Mouse (Mus musculus): ENCODE measurements around the gene Sprr2f. TPM values are rescaled to one million over a fixed set of nuclear protein-coding genes. Genes with fewer than 3 reads are reported as not detected.

Gene Sprr2f
- polyA plus RNA-seq, 1 experiment from 2014 or later: not detected

GRCm38 (mm10) chr3:92407691-92408090 is 42.7 kb downstream of the Sprr2f start, which contains the start of gene Sprr2i:
Gene Sprr2i (plus strand): TSS chr3:92407991.
- Histone ChIP-seq H3K27ac (ENCODE audit: low read length) (no peak within 1 kb of the TSS), H3K4me1 (ENCODE audit: control insufficient read depth, insufficient read depth, low read length) (no peaks in the 10 kb centered on the region), H3K27me3 (ENCODE audit: control insufficient read depth, insufficient read depth, low read length) (no peaks in the 10 kb centered on the region), H3K4me3 (replicated peaks; ENCODE audit: low read length) (no peak within 1 kb of the TSS), H3K9me3 (replicated peaks; ENCODE audit: control insufficient read depth, low read length) (no peaks in the 10 kb centered on the region), H3K4me2 (ENCODE audit: low read depth, low read length) (no peak within 1 kb of the TSS), H3K9ac (ENCODE audit: low read length) (no peak within 1 kb of the TSS), H3K36me3 (ENCODE audit: control insufficient read depth, insufficient read depth, low read length) (no peaks in the 10 kb centered on the region)
- WGBS: 90% methylated on average over 2 of the region's 2 CpGs
- no peak for ATAC-seq (ENCODE audit: insufficient read depth, low FRiP score)

Other genes starting within 250 kb of the Sprr2f start
- gene Prr9, start 241.2 kb upstream of the Sprr2f start, polyA plus RNA-seq (2015; fragmentation: Nextera tagmentation; extraction: Ambion mirVana): not detected in 2 replicates
- gene Lelp1, start 222.4 kb upstream of the Sprr2f start, polyA plus RNA-seq (2015; fragmentation: Nextera tagmentation; extraction: Ambion mirVana): not detected in 2 replicates
- 33.7 and 51.7 TPM in 2 replicates for gene Sprr2a1, start 149.4 kb upstream of the Sprr2f start, polyA plus RNA-seq (2015; fragmentation: Nextera tagmentation; extraction: Ambion mirVana)
- 2,249 and 3,769 TPM in 2 replicates for gene Sprr2a2, start 149.3 kb upstream of the Sprr2f start, polyA plus RNA-seq (2015; fragmentation: Nextera tagmentation; extraction: Ambion mirVana)
- 142 and 237 TPM in 2 replicates for gene Sprr2a3, start 79.8 kb upstream of the Sprr2f start, polyA plus RNA-seq (2015; fragmentation: Nextera tagmentation; extraction: Ambion mirVana)
- gene Sprr2b, start 48.6 kb upstream of the Sprr2f start, polyA plus RNA-seq (2015; fragmentation: Nextera tagmentation; extraction: Ambion mirVana): not detected in 2 replicates
- gene Sprr2d, start 26.0 kb upstream of the Sprr2f start, polyA plus RNA-seq (2015; fragmentation: Nextera tagmentation; extraction: Ambion mirVana): 2.1 and 3.2 TPM in 2 replicates
- not detected in 2 replicates for gene Sprr2e, start 13.0 kb upstream of the Sprr2f start, polyA plus RNA-seq (2015; fragmentation: Nextera tagmentation; extraction: Ambion mirVana)
- gene Sprr2h, start 20.5 kb downstream of the Sprr2f start, polyA plus RNA-seq (2015; fragmentation: Nextera tagmentation; extraction: Ambion mirVana): 0.39 and 1.3 TPM in 2 replicates
- 4.6 and 10.6 TPM in 2 replicates for gene Sprr2i, start 42.8 kb downstream of the Sprr2f start, polyA plus RNA-seq (2015; fragmentation: Nextera tagmentation; extraction: Ambion mirVana)
- 2.6 and 7.0 TPM in 2 replicates for gene Sprr2j-ps, start 52.9 kb downstream of the Sprr2f start, polyA plus RNA-seq (2015; fragmentation: Nextera tagmentation; extraction: Ambion mirVana)
- 8.0 and 17.2 TPM in 2 replicates for gene Gm9774, start 64.2 kb downstream of the Sprr2f start, polyA plus RNA-seq (2015; fragmentation: Nextera tagmentation; extraction: Ambion mirVana)
- 2.8 and 7.6 TPM in 2 replicates for gene Sprr2k, start 67.4 kb downstream of the Sprr2f start, polyA plus RNA-seq (2015; fragmentation: Nextera tagmentation; extraction: Ambion mirVana)
- 3.8 and 9.8 TPM in 2 replicates for gene Sprr1b, start 73.6 kb downstream of the Sprr2f start, polyA plus RNA-seq (2015; fragmentation: Nextera tagmentation; extraction: Ambion mirVana)
- 354 and 827 TPM in 2 replicates for gene Sprr3, start 93.5 kb downstream of the Sprr2f start, polyA plus RNA-seq (2015; fragmentation: Nextera tagmentation; extraction: Ambion mirVana)
- 466 and 940 TPM in 2 replicates for gene Sprr1a, start 120.7 kb downstream of the Sprr2f start, polyA plus RNA-seq (2015; fragmentation: Nextera tagmentation; extraction: Ambion mirVana)
- not detected in 2 replicates for gene Sprr4, start 135.3 kb downstream of the Sprr2f start, polyA plus RNA-seq (2015; fragmentation: Nextera tagmentation; extraction: Ambion mirVana)
- gene 2310046K23Rik, start 169.3 kb downstream of the Sprr2f start, polyA plus RNA-seq (2015; fragmentation: Nextera tagmentation; extraction: Ambion mirVana): not detected in 2 replicates
- gene Ivl, start 208.5 kb downstream of the Sprr2f start, polyA plus RNA-seq (2015; fragmentation: Nextera tagmentation; extraction: Ambion mirVana): 1.3 and 2.0 TPM in 2 replicates
- 1.4 and 1.7 TPM in 2 replicates for gene Smcp, start 223.8 kb downstream of the Sprr2f start, polyA plus RNA-seq (2015; fragmentation: Nextera tagmentation; extraction: Ambion mirVana)
- not detected in 2 replicates for gene 2210017I01Rik, start 242.3 kb downstream of the Sprr2f start, polyA plus RNA-seq (2015; fragmentation: Nextera tagmentation; extraction: Ambion mirVana)

Data from stomach, embryonic 16.5 days (tissue).